Mouse (Mus musculus): ENCODE results near the gene Irak1.

Gene Irak1

DNA sequence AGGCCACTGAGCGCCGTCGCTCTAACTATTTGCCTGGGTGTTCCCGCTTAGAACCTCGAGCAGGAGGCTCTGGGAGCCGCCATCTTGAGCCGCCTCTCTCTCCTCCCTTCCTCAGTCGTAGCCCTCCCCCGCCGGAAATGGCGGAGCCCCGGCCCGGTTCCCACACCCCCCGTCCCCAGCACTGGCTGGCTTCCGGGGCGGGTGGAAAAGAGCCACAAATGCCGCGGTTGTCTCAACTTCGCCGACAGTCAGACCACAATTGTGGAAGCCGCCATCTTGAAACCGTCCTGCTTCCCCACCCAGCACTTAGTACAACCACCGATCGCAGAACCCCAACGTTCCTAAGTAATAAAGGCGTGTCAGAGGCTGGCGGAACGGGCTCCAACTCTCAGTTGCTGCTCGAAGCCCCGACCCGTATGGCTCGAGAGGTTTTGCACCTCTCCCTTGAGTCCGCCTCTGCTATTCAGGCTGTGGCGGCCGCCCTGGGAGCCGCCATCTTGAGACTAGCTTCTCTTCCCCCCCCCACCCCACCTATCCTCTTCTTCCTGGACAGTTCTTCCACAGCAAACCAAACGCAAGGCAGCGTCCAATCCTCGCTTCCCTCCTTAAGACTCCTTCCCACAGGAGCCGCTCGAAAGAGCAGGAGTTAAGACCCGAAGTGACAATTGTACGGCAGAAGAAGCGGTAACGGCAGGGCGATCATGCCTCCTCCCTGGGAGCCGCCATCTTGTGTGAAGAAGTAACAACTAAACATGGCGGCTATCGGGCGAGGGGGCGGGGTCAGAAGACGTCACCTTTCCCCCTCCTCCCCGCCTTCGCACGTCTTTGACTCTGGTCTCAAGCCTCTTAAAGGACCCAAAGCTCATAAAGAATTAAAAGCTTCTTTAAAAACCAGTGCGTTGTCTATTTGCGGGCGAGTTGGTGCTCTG is 57.2 kb downstream of the Irak1 start, which contains the start of gene Hcfc1:
Gene Hcfc1, minus strand, starts transcription at position 110 of the 929 bp plus-strand sequence.
- DNase-seq (ENCODE audit: low read depth, low spot score) = peak; percentile 94

DNA sequence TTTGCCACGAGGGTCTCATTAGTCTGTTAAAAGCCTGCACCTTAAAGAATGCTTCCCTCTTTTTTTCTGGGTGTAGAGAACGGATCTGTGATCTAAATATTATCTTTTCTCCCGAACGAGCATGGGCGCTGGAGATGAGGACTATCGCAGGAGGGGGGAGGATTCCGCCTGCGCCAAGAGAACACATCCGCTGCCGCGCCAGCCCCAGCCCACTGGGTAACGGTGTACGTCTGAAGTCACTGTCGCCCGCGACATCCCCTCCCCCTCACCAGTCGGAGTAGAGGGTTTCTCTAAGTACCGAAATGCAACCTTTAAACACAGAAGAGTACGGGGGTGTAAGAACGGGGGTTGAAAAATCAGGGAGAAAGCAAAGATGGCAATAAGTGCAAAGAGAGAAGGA is 58.4 kb downstream of the Irak1 start:
- DNase-seq (ENCODE audit: low read depth, low spot score) = peak; percentile 82

DNA sequence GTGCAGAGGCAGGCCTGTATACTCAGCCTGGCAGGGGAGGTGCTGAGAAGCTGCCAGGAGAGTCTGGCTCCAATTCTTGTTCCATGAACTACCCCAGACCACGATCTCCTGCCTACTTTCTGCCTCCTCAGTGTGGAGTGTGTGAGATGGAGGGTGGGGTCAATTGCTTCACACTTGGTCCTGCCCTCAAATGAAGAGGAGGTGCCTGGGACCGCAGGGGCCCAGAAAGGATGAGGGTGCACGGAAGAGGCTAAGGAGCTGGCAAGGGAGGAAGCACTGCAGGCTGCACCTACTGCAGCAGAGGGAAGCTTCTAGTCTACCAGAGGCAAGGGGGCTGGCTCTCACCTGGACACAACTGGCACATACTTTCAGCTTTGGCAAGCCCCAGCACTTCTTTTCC is 59.4 kb downstream of the Irak1 start:
- no peak for DNase-seq (ENCODE audit: low read depth, low spot score)
